Mouse (Mus musculus): Measurements from ENCODE around the gene Fam196b. TPM values are rescaled to one million over a fixed set of nuclear protein-coding genes. Genes with fewer than 3 reads are reported as not detected.

Fam196b gene
- polyA plus RNA-seq, 1 experiment from 2014 or later, result 1.4 TPM

- WGBS, result 66% methylated on average over 3 of the region's 3 CpGs
- no peak overlapping the region for H3K4me2 ChIP-seq (ENCODE audit: low read depth)
- no peak overlapping the region for H3K9ac ChIP-seq (ENCODE audit: low read length)
- no peak overlapping the region for H3K4me3 ChIP-seq (ENCODE audit: low read depth, low read length)
- H3K36me3 ChIP-seq (ENCODE audit: control insufficient read depth, insufficient read depth, low read length), result no peaks in the 10 kb centered on the region
- DNase-seq (ENCODE audit: low spot score), result no peak
- no peaks in the 10 kb centered on the region for H3K9me3 ChIP-seq (ENCODE audit: control insufficient read depth, low read length)
- H3K27ac ChIP-seq (ENCODE audit: low read depth, low read length), result no peak overlapping the region
- no peaks in the 10 kb centered on the region for H3K4me1 ChIP-seq (ENCODE audit: control insufficient read depth, insufficient read depth, low read length)
- H3K27me3 ChIP-seq (ENCODE audit: control insufficient read depth, insufficient read depth, low read length), result no peaks in the 10 kb centered on the region
- ATAC-seq (ENCODE audit: insufficient read depth, low FRiP score, low TSS enrichment), result no peak
These were observed 23.3 kb upstream of the Fam196b start for GRCm38 (mm10) chr11:34291304-34291703.

- peaks cover 5% of the 10 kb centered on the region; the same call in 1 of the 2 replicates for H3K4me1 ChIP-seq (ENCODE audit: control insufficient read depth, insufficient read depth, low read length)
- no peak overlapping the region for H3K4me3 ChIP-seq (ENCODE audit: low read depth, low read length)
- peak; percentile 75 for ATAC-seq (ENCODE audit: insufficient read depth, low FRiP score, low TSS enrichment)
- H3K27ac ChIP-seq (ENCODE audit: low read depth, low read length), result no peak overlapping the region
- H3K27me3 ChIP-seq (ENCODE audit: control insufficient read depth, insufficient read depth, low read length), result no peaks in the 10 kb centered on the region
- no peak overlapping the region for H3K4me2 ChIP-seq (ENCODE audit: low read depth)
- H3K9me3 ChIP-seq (ENCODE audit: control insufficient read depth, low read length), result no peaks in the 10 kb centered on the region
- no peak overlapping the region for H3K9ac ChIP-seq (ENCODE audit: low read length)
- no peaks in the 10 kb centered on the region for H3K36me3 ChIP-seq (ENCODE audit: control insufficient read depth, insufficient read depth, low read length)
- WGBS, result 69% methylated on average over 5 of the region's 5 CpGs
- DNase-seq (ENCODE audit: low spot score), result no peak
These were observed 16.8 kb upstream of the Fam196b start for GRCm38 (mm10) chr11:34297698-34298378.

- no peak overlapping the region for H3K4me2 ChIP-seq (ENCODE audit: low read depth)
- no peaks in the 10 kb centered on the region for H3K9me3 ChIP-seq (ENCODE audit: control insufficient read depth, low read length)
- H3K27ac ChIP-seq (ENCODE audit: low read depth, low read length), result no peak overlapping the region
- ATAC-seq (ENCODE audit: insufficient read depth, low FRiP score, low TSS enrichment) (no peak), DNase-seq (ENCODE audit: low spot score) (no peak)
- no peaks in the 10 kb centered on the region for H3K36me3 ChIP-seq (ENCODE audit: control insufficient read depth, insufficient read depth, low read length)
- no peak overlapping the region for H3K4me3 ChIP-seq (ENCODE audit: low read depth, low read length)
- H3K27me3 ChIP-seq (ENCODE audit: control insufficient read depth, insufficient read depth, low read length), result no peaks in the 10 kb centered on the region
- H3K4me1 ChIP-seq (ENCODE audit: control insufficient read depth, insufficient read depth, low read length), result peaks cover 5% of the 10 kb centered on the region; the same call in 1 of the 2 replicates
- WGBS, result 86% methylated on average over 1 of the region's 1 CpGs
- H3K9ac ChIP-seq (ENCODE audit: low read length), result no peak overlapping the region
These were observed 15.1 kb upstream of the Fam196b start for GRCm38 (mm10) chr11:34299550-34299949.

GRCm38 (mm10) chr11:34300064-34300463, 14.6 kb upstream of the Fam196b start:
- no peaks in the 10 kb centered on the region for H3K27me3 ChIP-seq (ENCODE audit: control insufficient read depth, insufficient read depth, low read length)
- no peak overlapping the region for H3K4me3 ChIP-seq (ENCODE audit: low read depth, low read length)
- H3K27ac ChIP-seq (ENCODE audit: low read depth, low read length), result no peak overlapping the region
- no peak for ATAC-seq (ENCODE audit: insufficient read depth, low FRiP score, low TSS enrichment)
- DNase-seq (ENCODE audit: low spot score), result no peak
- WGBS, result 92% methylated on average over 7 of the region's 7 CpGs
- no peaks in the 10 kb centered on the region for H3K36me3 ChIP-seq (ENCODE audit: control insufficient read depth, insufficient read depth, low read length)
- H3K9ac ChIP-seq (ENCODE audit: low read length), result no peak overlapping the region
- H3K4me2 ChIP-seq (ENCODE audit: low read depth), result no peak overlapping the region
- H3K9me3 ChIP-seq (ENCODE audit: control insufficient read depth, low read length), result no peaks in the 10 kb centered on the region
- H3K4me1 ChIP-seq (ENCODE audit: control insufficient read depth, insufficient read depth, low read length), result peaks cover 5% of the 10 kb centered on the region; the same call in 1 of the 2 replicates

GRCm38 (mm10) chr11:34306231-34306630, 8.4 kb upstream of the Fam196b start:
- 75% methylated on average over 3 of the region's 3 CpGs for WGBS
- ATAC-seq (ENCODE audit: insufficient read depth, low FRiP score, low TSS enrichment), result no peak
- Histone ChIP-seq H3K27me3 (ENCODE audit: control insufficient read depth, insufficient read depth, low read length) (no peaks in the 10 kb centered on the region), H3K4me3 (ENCODE audit: low read depth, low read length) (no peak overlapping the region), H3K36me3 (ENCODE audit: control insufficient read depth, insufficient read depth, low read length) (no peaks in the 10 kb centered on the region), H3K4me1 (ENCODE audit: control insufficient read depth, insufficient read depth, low read length) (no peaks in the 10 kb centered on the region), H3K4me2 (ENCODE audit: low read depth) (no peak overlapping the region), H3K27ac (ENCODE audit: low read depth, low read length) (no peak overlapping the region), H3K9ac (ENCODE audit: low read length) (no peak overlapping the region), H3K9me3 (ENCODE audit: control insufficient read depth, low read length) (no peaks in the 10 kb centered on the region)
- no peak for DNase-seq (ENCODE audit: low spot score)

GRCm38 (mm10) chr11:34308731-34309130, 5.9 kb upstream of the Fam196b start:
- ATAC-seq (ENCODE audit: insufficient read depth, low FRiP score, low TSS enrichment), result no peak
- no peak overlapping the region for H3K9ac ChIP-seq (ENCODE audit: low read length)
- H3K9me3 ChIP-seq (ENCODE audit: control insufficient read depth, low read length), result no peaks in the 10 kb centered on the region
- 87% methylated on average over 3 of the region's 3 CpGs for WGBS
- DNase-seq (ENCODE audit: low spot score), result no peak
- H3K4me2 ChIP-seq (ENCODE audit: low read depth), result no peak overlapping the region
- no peak overlapping the region for H3K27ac ChIP-seq (ENCODE audit: low read depth, low read length)
- no peaks in the 10 kb centered on the region for H3K36me3 ChIP-seq (ENCODE audit: control insufficient read depth, insufficient read depth, low read length)
- no peak overlapping the region for H3K4me3 ChIP-seq (ENCODE audit: low read depth, low read length)
- no peaks in the 10 kb centered on the region for H3K4me1 ChIP-seq (ENCODE audit: control insufficient read depth, insufficient read depth, low read length)
- H3K27me3 ChIP-seq (ENCODE audit: control insufficient read depth, insufficient read depth, low read length), result no peaks in the 10 kb centered on the region

GRCm38 (mm10) chr11:34309360-34309759, 5.3 kb upstream of the Fam196b start:
- H3K27me3 ChIP-seq (ENCODE audit: control insufficient read depth, insufficient read depth, low read length), result no peaks in the 10 kb centered on the region
- H3K27ac ChIP-seq (ENCODE audit: low read depth, low read length), result no peak overlapping the region
- no peaks in the 10 kb centered on the region for H3K36me3 ChIP-seq (ENCODE audit: control insufficient read depth, insufficient read depth, low read length)
- 81% methylated on average over 2 of the region's 2 CpGs for WGBS
- no peak overlapping the region for H3K4me2 ChIP-seq (ENCODE audit: low read depth)
- no peaks in the 10 kb centered on the region for H3K9me3 ChIP-seq (ENCODE audit: control insufficient read depth, low read length)
- H3K9ac ChIP-seq (ENCODE audit: low read length), result no peak overlapping the region
- DNase-seq (ENCODE audit: low spot score) (no peak), ATAC-seq (ENCODE audit: insufficient read depth, low FRiP score, low TSS enrichment) (no peak)
- H3K4me1 ChIP-seq (ENCODE audit: control insufficient read depth, insufficient read depth, low read length), result no peaks in the 10 kb centered on the region
- no peak overlapping the region for H3K4me3 ChIP-seq (ENCODE audit: low read depth, low read length)

- H3K27ac ChIP-seq (ENCODE audit: low read depth, low read length), result no peak overlapping the region
- H3K9ac ChIP-seq (ENCODE audit: low read length), result no peak overlapping the region
- ATAC-seq (ENCODE audit: insufficient read depth, low FRiP score, low TSS enrichment) (no peak), DNase-seq (ENCODE audit: low spot score) (no peak)
- no peak overlapping the region for H3K4me3 ChIP-seq (ENCODE audit: low read depth, low read length)
- H3K9me3 ChIP-seq (ENCODE audit: control insufficient read depth, low read length), result no peaks in the 10 kb centered on the region
- WGBS, result 79% methylated on average over 5 of the region's 5 CpGs
- no peak overlapping the region for H3K4me2 ChIP-seq (ENCODE audit: low read depth)
- 0 out of 2 replicates have a peak, but pooled peaks cover 2% of the 10 kb centered on the region for H3K4me1 ChIP-seq (ENCODE audit: control insufficient read depth, insufficient read depth, low read length)
- no peaks in the 10 kb centered on the region for H3K36me3 ChIP-seq (ENCODE audit: control insufficient read depth, insufficient read depth, low read length)
- H3K27me3 ChIP-seq (ENCODE audit: control insufficient read depth, insufficient read depth, low read length), result no peaks in the 10 kb centered on the region
These were observed 2.9 kb upstream of the Fam196b start for GRCm38 (mm10) chr11:34311717-34312116.

GRCm38 (mm10) chr11:34312208-34312607, 2.4 kb upstream of the Fam196b start:
- ATAC-seq (ENCODE audit: insufficient read depth, low FRiP score, low TSS enrichment) (no peak), DNase-seq (ENCODE audit: low spot score) (no peak)
- Histone ChIP-seq H3K4me2 (ENCODE audit: low read depth) (no peak overlapping the region), H3K36me3 (ENCODE audit: control insufficient read depth, insufficient read depth, low read length) (no peaks in the 10 kb centered on the region), H3K4me3 (ENCODE audit: low read depth, low read length) (no peak overlapping the region), H3K9me3 (ENCODE audit: control insufficient read depth, low read length) (no peaks in the 10 kb centered on the region), H3K27me3 (ENCODE audit: control insufficient read depth, insufficient read depth, low read length) (no peaks in the 10 kb centered on the region), H3K4me1 (ENCODE audit: control insufficient read depth, insufficient read depth, low read length) (0 out of 2 replicates have a peak, but pooled peaks cover 5% of the 10 kb centered on the region), H3K27ac (ENCODE audit: low read depth, low read length) (no peak overlapping the region), H3K9ac (ENCODE audit: low read length) (no peak overlapping the region)
- 80% methylated on average over 7 of the region's 7 CpGs for WGBS

Data from neural tube, embryonic 11.5 days (tissue).